ENCODE assay signal across 12 mouse cellular contexts in the genomic region with DNA sequence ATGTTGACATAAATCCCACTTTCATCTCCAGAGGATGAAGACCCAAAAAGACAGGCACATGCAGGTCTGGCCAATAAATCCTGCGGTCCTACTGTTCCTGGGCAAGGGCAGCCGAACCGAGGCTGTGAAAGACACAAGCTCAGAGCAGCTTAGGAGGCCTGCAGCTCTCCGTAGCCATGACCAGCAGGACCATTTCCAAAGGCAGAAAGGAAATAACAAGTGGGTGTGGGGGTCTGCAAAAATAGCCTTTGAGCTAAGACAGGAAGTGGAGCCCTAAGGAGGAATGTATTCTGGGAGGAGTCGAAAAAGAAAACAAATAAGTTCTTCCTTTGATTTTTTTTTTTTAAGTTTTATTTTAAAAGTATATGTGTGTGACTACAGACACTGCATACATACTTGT.
DNase-seq lines count a peak whose midpoint lies in the region; ATAC-seq and TF ChIP-seq lines count a peak whose summit lies in the region.
"Had no signal": no experiment of that assay in that cellular context is flagged by ENCODE, and none has a peak within 500 bp of the region (broad histone marks: within the 10 kb centered on the region; RNA-seq: fewer than 3 reads in every experiment).

No protein-coding gene starts in this region.

- WGBS in intestine, embryonic 16.5 days: 47% methylated on average over 5 of the region's 5 CpGs
- WGBS in intestine, embryonic 15.5 days: 54% methylated on average over 5 of the region's 5 CpGs
- 58% methylated on average over 5 of the region's 5 CpGs for WGBS in heart, embryonic 16.5 days
- 48% methylated on average over 5 of the region's 5 CpGs for WGBS in kidney, postnatal 0 days
- WGBS in hindbrain, embryonic 10.5 days: 71% methylated on average over 5 of the region's 5 CpGs

- no peak for ATAC-seq in intestine, embryonic 16.5 days
- ATAC-seq in intestine, embryonic 15.5 days: no peak
- peak; percentile 63 for ATAC-seq in heart, embryonic 16.5 days (replicated peaks; ENCODE audit: extremely low read depth, insufficient read depth, low FRiP score)
- no peak for ATAC-seq in kidney, postnatal 0 days (replicated peaks; ENCODE audit: low FRiP score, low read depth)
- ATAC-seq in megakaryocyte-erythroid progenitor cell, adult 5-6 weeks (replicated peaks; ENCODE audit: low FRiP score, low TSS enrichment, poor library complexity, severe bottlenecking): no peak

- H3K9ac ChIP-seq in intestine, embryonic 16.5 days (ENCODE audit: low read depth, low read length): no peak overlapping the region
- H3K9ac ChIP-seq in intestine, embryonic 15.5 days: no peak overlapping the region
- H3K9ac ChIP-seq in heart, embryonic 16.5 days (ENCODE audit: low read length): no peak overlapping the region
- H3K9ac ChIP-seq in kidney, postnatal 0 days (ENCODE audit: low read depth, low read length): no peak overlapping the region

- TF ChIP-seq CTCF in kidney, postnatal 0 days (IDR thresholded peaks at IDR 0.05; ENCODE audit: low read depth): no peak

- DNase-seq in kidney, postnatal 0 days (ENCODE audit: low spot score): peak; percentile 92
- DNase-seq in lung, postnatal 4 days: peak; percentile 44 to 47
- DNase-seq in retina, embryonic 14.5 days (ENCODE audit: low spot score): no peak
- DNase-seq in hindbrain, embryonic 10.5 days (ENCODE audit: low spot score): no peak
- DNase-seq: cerebellum, adult 11 months; gastrocnemius, postnatal 36 days; thymus, postnatal 25 days had no signal

- H3K9me3 ChIP-seq in intestine, embryonic 16.5 days (ENCODE audit: control insufficient read depth, low read length): no peaks in the 10 kb centered on the region
- H3K9me3 ChIP-seq in intestine, embryonic 15.5 days: no peaks in the 10 kb centered on the region
- no peaks in the 10 kb centered on the region for H3K9me3 ChIP-seq in heart, embryonic 16.5 days (replicated peaks; ENCODE audit: control insufficient read depth, low read length)
- H3K9me3 ChIP-seq in kidney, postnatal 0 days (replicated peaks; ENCODE audit: low read length): no peaks in the 10 kb centered on the region
- H3K9me3 ChIP-seq in hindbrain, embryonic 10.5 days: no peaks in the 10 kb centered on the region

- no peaks in the 10 kb centered on the region for H3K4me1 ChIP-seq in intestine, embryonic 16.5 days (ENCODE audit: control insufficient read depth, insufficient read depth, low read length)
- H3K4me1 ChIP-seq in intestine, embryonic 15.5 days (replicated peaks): no peaks in the 10 kb centered on the region
- no peaks in the 10 kb centered on the region for H3K4me1 ChIP-seq in heart, embryonic 16.5 days (ENCODE audit: control insufficient read depth, insufficient read depth, low read length)
- no peaks in the 10 kb centered on the region; the same call in 1 of the 2 replicates for H3K4me1 ChIP-seq in kidney, postnatal 0 days (replicated peaks; ENCODE audit: insufficient read depth, low read length)
- no peaks in the 10 kb centered on the region for H3K4me1 ChIP-seq in hindbrain, embryonic 10.5 days (replicated peaks)

- H3K36me3 ChIP-seq in intestine, embryonic 16.5 days (ENCODE audit: control insufficient read depth, insufficient read depth, low read length): no peaks in the 10 kb centered on the region
- no peaks in the 10 kb centered on the region for H3K36me3 ChIP-seq in intestine, embryonic 15.5 days
- H3K36me3 ChIP-seq in heart, embryonic 16.5 days (ENCODE audit: control insufficient read depth, insufficient read depth): no peaks in the 10 kb centered on the region
- no peaks in the 10 kb centered on the region for H3K36me3 ChIP-seq in kidney, postnatal 0 days (ENCODE audit: insufficient read depth, low read length)
- no peaks in the 10 kb centered on the region for H3K36me3 ChIP-seq in hindbrain, embryonic 10.5 days

- H3K27me3 ChIP-seq in intestine, embryonic 16.5 days (replicated peaks; ENCODE audit: control insufficient read depth, insufficient read depth, low read length): no peaks in the 10 kb centered on the region
- H3K27me3 ChIP-seq in intestine, embryonic 15.5 days (replicated peaks): no peaks in the 10 kb centered on the region
- H3K27me3 ChIP-seq in heart, embryonic 16.5 days (ENCODE audit: control insufficient read depth, insufficient read depth, low read length): no peaks in the 10 kb centered on the region
- H3K27me3 ChIP-seq in kidney, postnatal 0 days (ENCODE audit: insufficient read depth, low read length): no peaks in the 10 kb centered on the region
- H3K27me3 ChIP-seq in hindbrain, embryonic 10.5 days (ENCODE audit: insufficient read depth, poor library complexity, severe bottlenecking): no peaks in the 10 kb centered on the region

- H3K27ac ChIP-seq in intestine, embryonic 16.5 days (ENCODE audit: low read length): 0 out of 2 replicates have a peak overlapping the region, but pooled peaks have one; percentile 7
- H3K27ac ChIP-seq in intestine, embryonic 15.5 days: no peak overlapping the region
- peak overlapping the region; percentile 71 for H3K27ac ChIP-seq in heart, embryonic 16.5 days (ENCODE audit: low read length)
- H3K27ac ChIP-seq in kidney, postnatal 0 days: peak overlapping the region; percentile 79
- no peak overlapping the region for H3K27ac ChIP-seq in hindbrain, embryonic 10.5 days

- no peak overlapping the region for H3K4me3 ChIP-seq in intestine, embryonic 16.5 days (ENCODE audit: low read length)
- H3K4me3 ChIP-seq in intestine, embryonic 15.5 days (replicated peaks): no peak overlapping the region
- no peak overlapping the region for H3K4me3 ChIP-seq in heart, embryonic 16.5 days (ENCODE audit: low read length)
- no peak overlapping the region for H3K4me3 ChIP-seq in kidney, postnatal 0 days (replicated peaks; ENCODE audit: low read depth, low read length)
- no peak overlapping the region for H3K4me3 ChIP-seq in hindbrain, embryonic 10.5 days
- H3K4me3 ChIP-seq: myocyte had no signal

- no peak overlapping the region for H3K4me2 ChIP-seq in intestine, embryonic 16.5 days (ENCODE audit: low read depth, low read length)
- no peak overlapping the region for H3K4me2 ChIP-seq in intestine, embryonic 15.5 days (replicated peaks)
- no peak overlapping the region for H3K4me2 ChIP-seq in heart, embryonic 16.5 days (ENCODE audit: low read depth, low read length)
- no peak overlapping the region for H3K4me2 ChIP-seq in kidney, postnatal 0 days (ENCODE audit: low read length)

Comparison
In these comparisons a context has a peak if more than half of its experiments do, and no peak if none do; other contexts are left out.
1. H3K27ac ChIP-seq: peak in intestine, embryonic 16.5 days (single experiment), heart, embryonic 16.5 days (single experiment) and kidney, postnatal 0 days (single experiment); none in intestine, embryonic 15.5 days (single experiment) and hindbrain, embryonic 10.5 days (single experiment).
2. DNase-seq: peak in kidney, postnatal 0 days (single experiment) and lung, postnatal 4 days (2 of 2); none in retina, embryonic 14.5 days (single experiment) and hindbrain, embryonic 10.5 days (single experiment).